Comparison of ENCODE assay signal across 5 mouse cellular contexts in genomic region chr1:105285001-105285400, GRCm38 (mm10).
"Had no signal": no experiment of that assay in that cellular context is flagged by ENCODE, and none has a peak within 500 bp of the region (broad histone marks: within the 10 kb centered on the region; RNA-seq: fewer than 3 reads in every experiment).

No protein-coding gene starts in this region.

- DNase-seq: lung, adult 18-20 months; lung, embryonic 14.5 days; lung, postnatal 10 days; right cerebral cortex, postnatal 14 days; thymus, adult 2 months had no signal
